In the genomic region with DNA sequence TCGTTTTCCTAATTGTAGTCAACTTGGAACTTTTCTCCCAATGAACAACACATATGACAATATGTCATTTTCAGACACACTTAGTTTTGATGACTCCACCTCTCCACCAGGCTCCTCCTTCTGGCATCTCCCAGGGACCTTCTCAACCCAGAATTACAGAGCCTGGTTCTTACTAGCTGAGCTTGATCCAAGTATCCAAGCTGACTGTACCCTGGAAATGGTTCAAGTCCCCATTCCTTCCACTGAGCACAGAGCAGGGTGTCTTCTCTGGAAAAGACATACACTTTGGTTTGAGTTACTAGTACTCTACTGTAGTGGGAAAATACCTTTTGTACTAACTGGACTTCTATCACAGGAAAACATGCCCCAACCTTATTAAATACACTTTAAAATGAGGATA, we compare ENCODE assay signal across 10 mouse cellular contexts.
DNase-seq lines count a peak whose midpoint lies in the region.
"Had no signal": no experiment of that assay in that cellular context is flagged by ENCODE, and none has a peak within 500 bp of the region (broad histone marks: within the 10 kb centered on the region; RNA-seq: fewer than 3 reads in every experiment).

No protein-coding gene starts in this region.

- DNase-seq in cerebellum, adult 18-20 months: peak; percentile 43 to 53
- DNase-seq in cerebellum, adult 11-12 months: no peak
- DNase-seq in cerebellum, adult 9-11 months: peak; percentile 35
- DNase-seq in cerebellum, postnatal 25 days: no peak
- DNase-seq in embryo, embryonic 9.5 days (ENCODE audit: extremely low spot score): no peak
- DNase-seq: adrenal gland, adult 2 months; adrenal gland, postnatal 10 days; adrenal gland, postnatal 25 days; B cell, adult 2 months; cerebellum, adult 8-10 months had no signal

Comparison
In these comparisons a context has a peak if more than half of its experiments do, and no peak if none do; other contexts are left out.
1. DNase-seq: peak in cerebellum, adult 18-20 months (2 of 2) and cerebellum, adult 9-11 months (single experiment); none in cerebellum, adult 11-12 months (single experiment), cerebellum, postnatal 25 days (0 of 2) and embryo, embryonic 9.5 days (single experiment).